Mouse (Mus musculus): ENCODE measurements at regions not wholly inside any gene's neighbourhood (a gene's known extent, or its start where the extent isn't known, plus 50 kb on each side); places are given as distances from the start of the nearest gene placed in this dataset.

- TF ChIP-seq EP300 (IDR thresholded peaks at IDR 0.05) (no peak), CTCF (IDR thresholded peaks at IDR 0.05) (no peak)
Observed at GRCm38 (mm10) chr5:91843044-91843443, 119.8 kb downstream of the Rchy1 start.

All from lung, postnatal 0 days (tissue).